Mouse (Mus musculus): ENCODE measurements at regions not wholly inside any gene's neighbourhood (a gene's known extent, or its start where the extent isn't known, plus 50 kb on each side); places are given as distances from the start of the nearest gene placed in this dataset.

GRCm38 (mm10) chr3:35096381-35096780, 446.2 kb downstream of the Sox2 start:
- TF ChIP-seq CTCF (IDR thresholded peaks at IDR 0.05) (no peak), EP300 (IDR thresholded peaks at IDR 0.05) (no peak)

All from lung, postnatal 0 days (tissue).